Mouse (Mus musculus): Measurements from ENCODE around the gene Cntrob. TPM values are rescaled to one million over a fixed set of nuclear protein-coding genes. Genes with fewer than 3 reads are reported as not detected.

The Cntrob gene
- polyA plus RNA-seq, 1 experiment from 2014 or later: 39.9 TPM

DNA sequence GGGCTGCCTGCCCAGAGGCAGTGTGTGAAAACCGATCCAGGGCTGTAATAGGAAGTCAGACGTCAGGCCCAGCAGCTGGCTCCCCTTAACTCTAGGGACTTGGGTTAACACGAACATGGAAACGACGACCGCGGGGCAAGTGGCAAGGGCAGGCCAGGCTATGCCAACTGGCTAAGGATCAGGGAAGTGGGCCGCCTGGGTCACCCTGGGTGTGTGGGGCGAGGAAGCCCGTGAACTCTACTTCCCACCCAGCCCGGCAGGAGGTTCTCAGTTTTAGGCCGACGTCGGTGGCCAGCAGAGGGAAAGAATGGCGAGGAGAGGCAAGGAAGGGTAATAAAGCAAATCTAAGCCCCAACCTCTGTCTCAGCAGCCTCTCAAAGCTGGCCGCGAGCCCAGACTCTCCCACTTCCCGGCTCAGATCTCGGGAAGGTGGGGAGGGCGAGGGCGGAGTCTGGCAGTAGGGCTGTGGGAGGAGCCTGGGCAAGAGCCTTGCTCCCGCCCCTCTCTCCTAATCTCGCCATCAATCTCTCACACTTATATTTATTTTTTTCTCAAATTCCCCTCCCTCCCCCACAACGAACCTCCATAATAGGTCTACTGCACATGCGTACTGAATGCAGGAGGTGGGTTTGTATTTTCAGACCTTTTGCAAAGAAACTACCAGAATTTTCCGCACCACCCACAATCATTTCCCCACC is 42.7 kb upstream of the Cntrob start:
- Histone ChIP-seq H3K27ac (replicated peaks) (peak overlapping the region; percentile 100), H3K36me3 (peaks cover 32% of the 10 kb centered on the region), H3K9me3 (replicated peaks) (no peaks in the 10 kb centered on the region), H3K4me3 (peak overlapping the region; percentile 97), H3K4me1 (peaks cover 74% of the 10 kb centered on the region), H3K27me3 (ENCODE audit: low read depth, poor library complexity, severe bottlenecking) (no peaks in the 10 kb centered on the region)
- peak; percentile 90 for DNase-seq (ENCODE audit: low spot score)
- WGBS: under 1% methylated on average over 26 of the region's 26 CpGs

DNA sequence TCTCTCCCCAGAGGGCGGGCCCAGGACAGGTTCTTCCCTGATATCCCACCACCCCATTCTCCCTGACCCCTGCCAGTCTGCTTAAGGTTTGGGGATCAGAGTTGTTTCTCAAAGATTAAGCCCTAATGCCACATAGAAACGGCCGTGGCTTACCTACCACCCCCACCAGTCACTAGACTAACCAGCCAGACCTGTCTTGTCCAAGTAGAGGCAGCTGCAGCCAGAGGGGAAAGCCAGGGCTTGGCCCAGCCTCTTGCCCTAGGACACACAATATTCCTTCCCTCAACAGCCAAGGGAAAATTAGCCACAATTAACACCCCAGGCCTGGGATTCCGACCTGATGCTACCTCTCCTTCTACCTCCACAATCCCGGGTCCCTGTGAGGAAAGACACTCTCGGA is 42.1 kb upstream of the Cntrob start:
- no peak for DNase-seq (ENCODE audit: low spot score)
- H3K36me3 ChIP-seq: peaks cover 38% of the 10 kb centered on the region
- peak overlapping the region; percentile 100 for H3K27ac ChIP-seq (replicated peaks)
- H3K4me3 ChIP-seq: peak overlapping the region; percentile 97
- WGBS: 28% methylated on average over 6 of the region's 6 CpGs
- no peaks in the 10 kb centered on the region for H3K9me3 ChIP-seq (replicated peaks)
- no peaks in the 10 kb centered on the region for H3K27me3 ChIP-seq (ENCODE audit: low read depth, poor library complexity, severe bottlenecking)
- peaks cover 68% of the 10 kb centered on the region for H3K4me1 ChIP-seq

DNA sequence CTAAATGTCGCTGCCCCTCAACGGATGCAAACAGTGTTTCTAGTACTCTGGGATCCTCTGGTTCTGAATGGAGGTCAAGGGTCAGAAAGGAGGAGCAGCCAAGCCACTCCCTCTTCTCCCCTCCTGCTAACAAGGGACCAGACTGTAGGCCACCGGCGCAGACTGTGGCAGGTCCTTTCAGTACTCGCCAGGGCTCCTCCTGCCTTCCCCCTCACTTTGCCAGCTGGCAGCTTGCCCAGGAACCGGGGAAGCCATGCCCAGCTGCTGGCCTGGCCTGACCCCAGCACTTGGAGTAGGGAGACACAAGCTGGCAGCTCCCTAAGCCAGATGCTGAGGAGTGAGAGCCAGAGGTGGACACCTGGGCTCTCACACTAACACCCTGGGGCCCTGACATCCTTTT is 41.3 kb upstream of the Cntrob start:
- Histone ChIP-seq H3K4me3 (peak overlapping the region; percentile 97), H3K36me3 (peaks cover 46% of the 10 kb centered on the region), H3K4me1 (peaks cover 60% of the 10 kb centered on the region), H3K27me3 (ENCODE audit: low read depth, poor library complexity, severe bottlenecking) (no peaks in the 10 kb centered on the region), H3K27ac (replicated peaks) (peak overlapping the region; percentile 100), H3K9me3 (replicated peaks) (no peaks in the 10 kb centered on the region)
- peak; percentile 64 for DNase-seq (ENCODE audit: low spot score)
- WGBS: 2% methylated on average over 6 of the region's 6 CpGs

DNA sequence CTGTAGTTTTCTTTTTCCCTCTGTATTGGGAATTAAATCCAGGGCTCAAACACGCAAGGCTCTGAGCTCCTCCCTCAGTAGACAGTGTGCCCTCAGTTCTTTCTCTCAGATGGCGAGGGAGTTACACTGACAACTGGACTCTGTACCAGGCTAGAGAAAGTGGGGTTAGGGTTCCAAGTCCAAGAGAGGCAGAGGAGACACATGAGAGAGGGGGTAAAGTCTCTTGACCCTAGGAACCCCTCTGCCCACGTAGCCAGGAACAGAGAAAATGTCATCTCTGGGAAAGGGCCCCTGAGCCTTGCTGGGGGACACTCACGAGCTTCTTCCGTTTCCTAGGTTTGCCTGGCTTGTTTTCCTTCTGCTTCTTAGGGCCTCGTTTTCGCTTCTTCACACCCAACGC is 40.8 kb upstream of the Cntrob start:
- WGBS: 52% methylated on average over 8 of the region's 8 CpGs
- peak overlapping the region; percentile 100; the same call in 1 of the 2 replicates for H3K27ac ChIP-seq (replicated peaks)

GRCm38 (mm10) chr11:69362479-69362878 is 38.9 kb upstream of the Cntrob start:
- H3K4me1 ChIP-seq: peaks cover 42% of the 10 kb centered on the region
- no peaks in the 10 kb centered on the region for H3K9me3 ChIP-seq (replicated peaks)
- DNase-seq (ENCODE audit: low spot score): no peak
- WGBS: 73% methylated on average over 2 of the region's 2 CpGs
- no peaks in the 10 kb centered on the region for H3K27me3 ChIP-seq (ENCODE audit: low read depth, poor library complexity, severe bottlenecking)
- H3K4me3 ChIP-seq: no peak overlapping the region
- no peak overlapping the region for H3K27ac ChIP-seq (replicated peaks)
- peaks cover 70% of the 10 kb centered on the region for H3K36me3 ChIP-seq

More for the DNA sequence above, 40.8 kb upstream of the Cntrob start:
- peak overlapping the region; percentile 97; the same call in 1 of the 2 replicates for H3K4me3 ChIP-seq
- H3K9me3 ChIP-seq (replicated peaks): no peaks in the 10 kb centered on the region
- H3K4me1 ChIP-seq: peaks cover 54% of the 10 kb centered on the region
- no peak for DNase-seq (ENCODE audit: low spot score)
- H3K27me3 ChIP-seq (ENCODE audit: low read depth, poor library complexity, severe bottlenecking): no peaks in the 10 kb centered on the region
- H3K36me3 ChIP-seq: peaks cover 51% of the 10 kb centered on the region

DNA sequence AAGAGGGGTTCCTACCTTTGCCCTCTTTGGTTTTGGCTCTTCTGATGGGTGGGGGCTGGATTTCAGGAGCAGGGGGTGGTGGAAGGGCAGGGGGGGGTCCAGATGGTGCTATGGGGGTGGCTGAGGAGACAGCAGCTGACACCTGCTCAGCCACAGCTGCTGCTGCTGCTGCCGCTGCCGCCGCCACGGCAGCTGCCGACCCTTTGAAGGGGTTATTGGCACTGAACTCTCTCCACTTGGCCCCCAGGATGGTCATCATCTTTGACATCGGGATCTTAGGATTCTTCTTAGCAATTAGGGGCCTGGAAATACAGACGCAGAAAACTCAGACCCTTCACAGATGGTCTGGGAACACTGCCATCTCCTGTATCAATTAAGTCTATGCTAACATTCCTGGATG is 38.4 kb upstream of the Cntrob start:
- peaks cover 75% of the 10 kb centered on the region for H3K36me3 ChIP-seq

DNA sequence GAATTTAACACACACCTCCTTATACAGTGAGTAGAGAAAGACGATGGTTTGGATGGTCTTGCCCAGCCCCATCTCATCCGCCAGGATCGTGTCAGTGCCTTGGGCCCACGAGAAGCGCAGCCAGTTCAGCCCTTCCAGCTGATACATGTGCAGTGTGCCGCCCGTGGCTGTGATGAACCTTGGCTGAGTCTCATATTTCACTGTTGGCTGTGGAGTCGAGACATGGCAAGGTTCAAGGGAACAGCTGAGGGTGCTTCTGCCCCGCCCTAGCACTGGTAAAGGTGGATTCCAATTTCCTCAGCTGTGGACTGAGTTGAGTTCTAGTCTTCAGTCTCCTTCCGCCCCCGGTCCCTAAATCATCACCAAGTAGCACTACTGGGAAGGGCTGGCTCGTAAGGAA is 34.1 kb upstream of the Cntrob start:
- H3K4me3 ChIP-seq: no peak overlapping the region
- H3K4me1 ChIP-seq: peaks cover 6% of the 10 kb centered on the region; the same call in 1 of the 2 replicates
- DNase-seq (ENCODE audit: low spot score): no peak
- no peaks in the 10 kb centered on the region for H3K9me3 ChIP-seq (replicated peaks)
- H3K27ac ChIP-seq (replicated peaks): no peak overlapping the region
- peaks cover 99% of the 10 kb centered on the region for H3K36me3 ChIP-seq
- WGBS: 94% methylated on average over 12 of the region's 12 CpGs
- H3K27me3 ChIP-seq (ENCODE audit: low read depth, poor library complexity, severe bottlenecking): no peaks in the 10 kb centered on the region

More for the DNA sequence above, 38.4 kb upstream of the Cntrob start:
- H3K4me1 ChIP-seq: peaks cover 37% of the 10 kb centered on the region
- H3K9me3 ChIP-seq (replicated peaks): no peaks in the 10 kb centered on the region
- no peak for DNase-seq (ENCODE audit: low spot score)
- H3K4me3 ChIP-seq: no peak overlapping the region
- peak overlapping the region; percentile 2; the same call in 1 of the 2 replicates for H3K27ac ChIP-seq (replicated peaks)
- no peaks in the 10 kb centered on the region for H3K27me3 ChIP-seq (ENCODE audit: low read depth, poor library complexity, severe bottlenecking)
- WGBS: 82% methylated on average over 7 of the region's 7 CpGs

GRCm38 (mm10) chr11:69356544-69356943 is 33.0 kb upstream of the Cntrob start:
- no peaks in the 10 kb centered on the region for H3K4me1 ChIP-seq
- no peak for DNase-seq (ENCODE audit: low spot score)
- no peak overlapping the region for H3K4me3 ChIP-seq
- no peak overlapping the region for H3K27ac ChIP-seq (replicated peaks)
- no peaks in the 10 kb centered on the region for H3K27me3 ChIP-seq (ENCODE audit: low read depth, poor library complexity, severe bottlenecking)
- 94% methylated on average over 5 of the region's 5 CpGs for WGBS
- H3K9me3 ChIP-seq (replicated peaks): no peaks in the 10 kb centered on the region
- H3K36me3 ChIP-seq: peaks cover 99% of the 10 kb centered on the region

DNA sequence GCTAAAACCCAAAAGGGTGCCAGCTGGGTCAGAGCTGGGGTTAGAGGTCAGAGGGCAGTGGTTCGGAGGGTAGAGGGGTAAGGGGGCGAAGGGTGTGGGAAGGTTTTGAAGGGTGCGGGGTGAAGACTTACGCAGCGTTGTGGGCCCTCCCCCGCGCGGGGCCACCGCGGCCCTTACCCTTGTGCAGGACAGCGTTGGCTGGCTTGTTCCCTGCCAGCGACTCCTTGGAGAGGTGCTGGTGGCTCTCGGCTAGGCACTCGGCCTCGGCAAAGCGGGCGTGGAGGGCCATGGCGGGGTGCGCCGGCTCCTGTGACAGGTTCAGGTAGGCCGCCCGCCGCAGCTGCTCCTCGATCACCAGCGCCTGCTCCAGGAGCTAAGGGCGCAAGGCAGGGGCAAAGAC is 22.9 kb upstream of the Cntrob start:
- Histone ChIP-seq H3K36me3 (peaks cover 90% of the 10 kb centered on the region), H3K9me3 (replicated peaks) (no peaks in the 10 kb centered on the region), H3K27me3 (ENCODE audit: low read depth, poor library complexity, severe bottlenecking) (no peaks in the 10 kb centered on the region), H3K4me1 (peaks cover 5% of the 10 kb centered on the region; the same call in 1 of the 2 replicates), H3K27ac (replicated peaks) (no peak overlapping the region), H3K4me3 (no peak overlapping the region)
- WGBS: 85% methylated on average over 26 of the region's 26 CpGs
- DNase-seq (ENCODE audit: low spot score): no peak

- Histone ChIP-seq H3K9me3 (replicated peaks) (no peaks in the 10 kb centered on the region), H3K4me1 (peaks cover 18% of the 10 kb centered on the region), H3K36me3 (peaks cover 30% of the 10 kb centered on the region), H3K27me3 (ENCODE audit: low read depth, poor library complexity, severe bottlenecking) (peaks cover 33% of the 10 kb centered on the region), H3K27ac (replicated peaks) (peak within 1 kb of the TSS; percentile 87), H3K4me3 (peak within 1 kb of the TSS; percentile 66)
- DNase-seq (ENCODE audit: low spot score): peak; percentile 86
- WGBS: 2% methylated on average over 98 of the region's 99 CpGs
These were observed 16.9 kb upstream of the Cntrob start, which contains the start of gene Rnf227 for GRCm38 (mm10) chr11:69340161-69341131. Rnf227 (plus strand) TSS chr11:69340461.

DNA sequence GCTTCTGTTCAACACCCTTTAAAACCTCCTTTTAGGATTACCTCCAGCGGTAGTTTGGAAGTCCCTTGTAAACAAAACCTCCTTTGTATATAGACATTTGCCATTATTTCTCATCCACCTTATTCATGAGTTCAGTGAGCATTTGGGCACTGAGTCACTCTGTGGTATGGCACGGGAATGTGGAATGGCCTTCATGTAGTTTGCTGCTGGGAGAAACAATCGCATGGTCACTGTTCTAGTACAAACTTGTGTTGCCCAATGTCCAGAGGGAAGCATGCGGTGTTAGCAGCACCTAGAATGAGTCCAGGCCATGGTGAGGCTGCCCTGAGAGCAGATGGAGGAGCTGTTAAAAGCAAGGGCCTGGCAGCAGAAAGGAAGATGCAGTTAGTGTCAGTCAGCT is 11.2 kb upstream of the Cntrob start:
- Histone ChIP-seq H3K27ac (replicated peaks) (no peak overlapping the region), H3K27me3 (ENCODE audit: low read depth, poor library complexity, severe bottlenecking) (peaks cover 56% of the 10 kb centered on the region), H3K4me1 (peaks cover 32% of the 10 kb centered on the region), H3K4me3 (no peak overlapping the region), H3K9me3 (replicated peaks) (no peaks in the 10 kb centered on the region), H3K36me3 (no peaks in the 10 kb centered on the region)
- WGBS: 76% methylated on average over 4 of the region's 4 CpGs
- DNase-seq (ENCODE audit: low spot score): no peak

- no peaks in the 10 kb centered on the region for H3K9me3 ChIP-seq (replicated peaks)
- H3K36me3 ChIP-seq: no peaks in the 10 kb centered on the region
- 66% methylated on average over 3 of the region's 3 CpGs for WGBS
- DNase-seq (ENCODE audit: low spot score): no peak
- H3K4me3 ChIP-seq: no peak overlapping the region
- H3K27ac ChIP-seq (replicated peaks): no peak overlapping the region
- H3K4me1 ChIP-seq: peaks cover 29% of the 10 kb centered on the region
- H3K27me3 ChIP-seq (ENCODE audit: low read depth, poor library complexity, severe bottlenecking): peaks cover 56% of the 10 kb centered on the region
These were observed 10.3 kb upstream of the Cntrob start for GRCm38 (mm10) chr11:69333922-69334321.

Measured in midbrain, embryonic 10.5 days (tissue).